Mouse (Mus musculus) liver, embryonic 14 days (tissue): ENCODE results near the gene Adam10. TPM values are rescaled to one million over a fixed set of nuclear protein-coding genes. Genes with fewer than 3 reads are reported as not detected.

ENCODE experiments used
- polyA plus RNA-seq: library from polyadenylated mRNA; depleted of rRNA; stranded (reverse); fragments of >200 nt; gene quantifications from 2 replicates; pipeline ENCODE4 v1.2.3, GENCODE M21; 2012; rRNA removed

Adam10 gene
- 40.1 and 46.9 TPM in 2 replicates for polyA plus RNA-seq

GRCm38 (mm10) chr9:70678682-70679131, at the start of gene Adam10:
Gene Adam10, plus strand, starts transcription at chr9:70678997.

DNA sequence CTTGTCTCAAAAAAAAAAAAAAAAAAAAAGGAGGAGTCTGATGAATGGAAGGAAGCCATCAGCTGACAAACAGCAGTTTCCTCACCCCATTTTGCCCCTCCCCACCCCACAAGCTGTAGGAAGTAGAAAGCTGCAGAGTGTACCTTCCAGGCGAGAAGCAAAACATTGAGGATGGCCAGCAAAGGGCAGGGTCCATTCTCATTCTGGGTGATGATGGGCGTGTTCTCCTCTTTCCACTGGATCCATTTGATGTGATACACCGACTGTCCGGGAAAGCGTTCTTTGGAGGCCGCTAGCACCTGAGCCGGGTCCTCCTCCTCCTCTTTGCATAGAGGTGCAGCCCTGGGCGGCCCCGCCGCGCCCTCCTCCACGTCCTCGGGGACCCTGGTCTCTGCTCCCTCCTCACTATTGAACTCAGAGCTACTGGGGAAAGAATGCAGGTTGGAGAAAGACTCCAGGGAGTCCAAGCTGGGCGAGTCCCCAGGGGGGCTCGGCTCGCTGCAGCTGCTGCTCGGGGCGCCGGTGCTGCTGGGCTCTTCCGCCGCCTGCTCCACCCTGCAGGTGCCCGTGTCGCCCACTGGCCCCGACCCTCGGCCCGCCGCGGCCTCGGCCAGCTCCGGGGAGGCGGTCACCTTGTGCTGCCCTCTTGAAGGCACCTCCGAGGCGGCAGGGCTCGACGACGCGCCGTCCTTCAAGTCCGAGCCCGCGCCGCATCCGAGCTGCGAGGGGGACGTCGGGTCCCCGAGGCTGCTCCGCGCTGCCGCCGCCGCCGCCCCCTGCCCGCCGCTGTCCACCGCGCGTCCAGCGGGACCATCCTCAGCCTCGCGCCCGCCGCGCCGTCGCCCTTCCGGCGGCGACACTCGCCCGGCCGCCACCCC, 22.4 kb upstream of the Adam10 start, which contains the start of gene Gm10642:
TSS of gene Gm10642 (plus strand) at position 122 of the 878 bp plus-strand sequence.

DNA sequence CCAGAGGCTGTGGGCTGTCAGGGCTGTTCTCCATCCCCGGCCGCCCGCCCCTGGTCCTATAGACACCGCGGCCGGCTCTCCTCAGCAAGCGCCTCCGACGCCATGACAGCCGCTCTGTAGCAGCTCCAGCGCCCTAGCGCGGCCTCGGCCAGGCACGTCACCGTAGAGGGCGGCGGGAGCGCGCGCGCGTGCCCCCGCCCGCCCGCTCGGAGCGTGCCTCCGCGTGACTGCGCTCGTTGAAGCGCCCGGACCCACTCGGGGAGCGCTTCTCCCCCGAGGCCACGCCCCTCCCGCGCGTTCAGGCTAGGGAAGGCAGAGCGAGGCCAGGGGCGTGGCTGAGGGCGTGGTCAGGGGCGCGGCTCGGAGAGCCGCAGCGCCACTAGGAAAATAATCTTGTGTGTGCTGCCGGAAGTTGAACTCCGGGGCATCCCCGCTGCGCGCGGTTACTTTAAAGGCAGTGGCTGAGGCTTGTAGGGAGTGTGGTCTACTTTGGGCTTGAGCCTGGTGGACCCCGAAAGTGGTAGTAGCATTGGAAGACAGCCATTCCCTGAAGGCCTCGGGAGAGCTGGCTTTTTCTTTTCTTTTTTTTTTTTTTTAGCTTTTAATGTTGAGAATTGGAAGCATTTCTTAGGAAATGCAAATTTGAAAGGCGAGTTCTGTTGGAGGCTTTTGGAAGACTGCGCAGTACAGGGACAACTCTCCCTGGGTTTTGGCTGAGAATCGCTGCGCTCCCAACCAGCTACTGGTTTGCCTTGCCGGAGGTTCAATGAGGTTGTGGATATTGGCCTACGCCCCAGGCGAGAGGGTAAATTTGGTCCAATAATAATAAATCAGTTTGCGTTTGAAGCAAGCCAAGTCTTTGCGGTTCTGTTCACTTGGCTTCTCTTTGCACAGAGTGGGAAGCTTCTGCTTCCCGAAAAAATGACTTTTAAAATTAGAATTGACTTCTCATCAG, 21.5 kb upstream of the Adam10 start, which contains the start of gene Mindy2:
TSS of gene Mindy2 (minus strand) at position 162 of the 955 bp plus-strand sequence.

Other genes starting within 250 kb of the Adam10 start
- gene Rnf111, start 175.3 kb upstream of the Adam10 start, polyA plus RNA-seq = 7.6 and 9.4 TPM in 2 replicates
- gene Sltm, start 136.2 kb upstream of the Adam10 start, polyA plus RNA-seq = 20.7 and 21.0 TPM in 2 replicates
- 0.51 and 0.55 TPM in 2 replicates for gene Gm10642, start 22.7 kb upstream of the Adam10 start, polyA plus RNA-seq
- gene Mindy2, start 21.8 kb upstream of the Adam10 start, polyA plus RNA-seq = 7.8 and 9.3 TPM in 2 replicates